Mouse (Mus musculus) left cerebral cortex, adult 9 months (tissue): ENCODE measurements around the gene Gm2832.
"Not testable (repeated sequence)": the region's sequence is repeated elsewhere in the genome, so short reads cannot be mapped to it uniquely, and the experiment has no call there.

ENCODE experiments used
- DNase-seq, 2 experiments: peaks; one replicate each; pipeline ENCODE4 v3.0.0; 2022; ENCODE audit warnings: low spot score in 2 of 2

Gene Gm2832

DNA sequence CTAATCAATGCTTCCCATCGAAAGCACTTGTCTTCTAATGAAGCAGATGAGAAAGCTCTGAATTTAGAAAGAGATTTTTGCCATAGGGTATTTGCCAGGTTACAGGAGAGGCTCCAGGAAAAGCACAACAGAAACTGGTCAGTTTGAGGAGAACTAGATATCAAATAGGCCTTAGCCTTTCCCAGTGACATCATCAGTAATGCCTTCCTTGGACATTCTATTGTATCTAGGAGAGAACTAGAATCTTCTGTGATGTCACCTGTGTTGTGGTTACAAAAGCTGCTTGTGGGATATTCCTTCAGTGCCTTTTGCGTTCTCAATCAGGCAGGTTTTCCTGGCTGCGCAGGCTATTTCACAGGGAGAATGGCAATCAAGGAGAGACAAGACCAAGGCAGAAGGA, at the start of gene Gm2832:
Gene Gm2832, plus strand, starts transcription at position 301 of the 400 bp plus-strand sequence.
- DNase-seq = not testable (repeated sequence)

GRCm38 (mm10) chr14:41263296-41263695, 15.3 kb upstream of the Gm2832 start:
- DNase-seq = peak in 1 of 2 experiments; percentile 70

- DNase-seq = peak in 1 of 2 experiments; percentile 48
These were observed 14.5 kb upstream of the Gm2832 start for GRCm38 (mm10) chr14:41263853-41264755.

- peak in 1 of 2 experiments; percentile 69 for DNase-seq
These were observed 13.6 kb upstream of the Gm2832 start for GRCm38 (mm10) chr14:41264756-41265566.

DNA sequence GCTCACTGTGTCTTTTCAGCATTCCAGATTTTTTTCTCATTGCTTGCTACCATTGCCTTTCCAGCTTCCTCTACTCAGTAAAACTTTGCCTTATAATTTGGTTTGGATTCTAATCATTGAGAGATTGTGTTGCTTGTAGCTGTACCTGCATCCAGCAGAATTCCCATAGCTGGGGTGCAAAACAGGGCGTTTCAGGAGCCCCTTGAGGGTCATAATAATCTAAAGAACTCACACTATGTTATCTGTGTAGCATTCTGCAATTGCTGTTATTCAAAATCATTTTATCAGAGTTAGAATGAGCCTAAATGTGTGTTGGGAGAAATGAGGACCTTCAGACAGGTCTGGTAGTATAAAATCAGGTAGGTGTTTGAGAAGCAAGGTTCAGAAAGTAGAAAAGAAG, 7.4 kb downstream of the Gm2832 start:
- DNase-seq = not testable (repeated sequence)
